Comparison of ENCODE assay signal across 28 mouse cellular contexts in the genomic region with DNA sequence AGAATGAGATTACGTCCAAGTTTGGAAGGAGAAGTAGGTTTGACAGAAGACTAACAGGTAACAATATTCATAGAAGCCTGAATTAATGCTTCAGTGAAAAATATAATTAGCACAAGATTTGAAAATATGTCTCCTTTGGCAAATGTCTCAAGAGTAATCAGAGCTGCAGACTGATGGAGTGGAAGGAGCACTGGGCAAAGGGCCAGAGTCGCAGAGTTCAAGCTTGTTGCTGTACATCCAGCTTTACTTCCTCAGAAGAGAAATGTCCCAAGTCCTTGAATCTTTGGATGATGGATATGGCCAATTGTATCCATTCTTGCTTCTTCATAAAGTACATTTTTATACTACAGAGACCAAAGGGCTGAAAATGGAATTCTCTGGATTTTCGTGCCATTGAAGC. TPM values are rescaled to one million over a fixed set of nuclear protein-coding genes. Genes with fewer than 3 reads are reported as not detected.
DNase-seq lines count a peak whose midpoint lies in the region; ATAC-seq and TF ChIP-seq lines count a peak whose summit lies in the region.
"Had no signal": no experiment of that assay in that cellular context is flagged by ENCODE, and none has a peak within 500 bp of the region (broad histone marks: within the 10 kb centered on the region; RNA-seq: fewer than 3 reads in every experiment).

No protein-coding gene starts in this region.

- no peak overlapping the region for H3K27ac ChIP-seq in cerebellum, adult 2 months (ENCODE audit: insufficient read depth, low read length)
- no peak overlapping the region for H3K27ac ChIP-seq in hindbrain, postnatal 0 days
- no peak overlapping the region for H3K27ac ChIP-seq in hindbrain, embryonic 16.5 days (ENCODE audit: low read depth, low read length)
- H3K27ac ChIP-seq: embryonic facial prominence, embryonic 13.5 days; heart, embryonic 15.5 days; hindbrain, embryonic 12.5 days; layer of hippocampus, adult 2 months; left cerebral cortex, adult 2 months; limb, embryonic 15.5 days; liver, embryonic 13.5 days; neural tube, embryonic 13.5 days; stomach, embryonic 15.5 days had no signal

- 20% methylated on average over 3 of the region's 3 CpGs for WGBS in cerebellum, adult 2 months
- WGBS in hindbrain, postnatal 0 days = 65% methylated on average over 3 of the region's 3 CpGs
- WGBS in hindbrain, embryonic 16.5 days = 76% methylated on average over 3 of the region's 3 CpGs

- H3K4me1 ChIP-seq in cerebellum, adult 2 months (ENCODE audit: control insufficient read depth, insufficient read depth, low read length) = no peaks in the 10 kb centered on the region
- H3K4me1 ChIP-seq in hindbrain, postnatal 0 days (ENCODE audit: insufficient read depth, low read length) = no peaks in the 10 kb centered on the region
- H3K4me1 ChIP-seq in hindbrain, embryonic 16.5 days (ENCODE audit: control insufficient read depth, insufficient read depth, low read depth, low read length) = no peaks in the 10 kb centered on the region
- H3K4me1 ChIP-seq: embryonic facial prominence, embryonic 13.5 days; hindbrain, embryonic 12.5 days; limb, embryonic 15.5 days; liver, embryonic 13.5 days; neural tube, embryonic 13.5 days had no signal

- intact Hi-C loops in left cerebral cortex, postnatal 4 days (cut with DNase I) = no loop called here

- no peaks in the 10 kb centered on the region for H3K27me3 ChIP-seq in cerebellum, adult 2 months (ENCODE audit: control insufficient read depth, insufficient read depth, low read length)
- H3K27me3 ChIP-seq in hindbrain, postnatal 0 days (ENCODE audit: insufficient read depth, low read length) = no peaks in the 10 kb centered on the region
- H3K27me3 ChIP-seq in hindbrain, embryonic 16.5 days (replicated peaks; ENCODE audit: control insufficient read depth, insufficient read depth, low read length) = no peaks in the 10 kb centered on the region
- H3K27me3 ChIP-seq: CH12.LX; embryonic facial prominence, embryonic 13.5 days; heart, embryonic 15.5 days; hindbrain, embryonic 12.5 days; limb, embryonic 15.5 days; liver, embryonic 13.5 days; neural tube, embryonic 13.5 days; stomach, embryonic 15.5 days had no signal

- no peak overlapping the region for H3K4me2 ChIP-seq in hindbrain, postnatal 0 days (ENCODE audit: low read depth, low read length)
- no peak overlapping the region for H3K4me2 ChIP-seq in hindbrain, embryonic 16.5 days (ENCODE audit: low read length)
- H3K4me2 ChIP-seq: embryonic facial prominence, embryonic 13.5 days; heart, embryonic 15.5 days; hindbrain, embryonic 12.5 days; limb, embryonic 15.5 days; liver, embryonic 13.5 days; midbrain, embryonic 11.5 days; neural tube, embryonic 13.5 days; stomach, embryonic 15.5 days had no signal

- H3K4me3 ChIP-seq in cerebellum, adult 2 months (replicated peaks; ENCODE audit: insufficient read depth, low read depth, low read length) = no peak overlapping the region
- no peak overlapping the region for H3K4me3 ChIP-seq in hindbrain, postnatal 0 days (ENCODE audit: low read length)
- H3K4me3 ChIP-seq in hindbrain, embryonic 16.5 days (ENCODE audit: low read length) = no peak overlapping the region
- H3K4me3 ChIP-seq: embryonic facial prominence, embryonic 13.5 days; erythroblast, embryonic 14.5 days; heart, embryonic 15.5 days; hindbrain, embryonic 12.5 days; layer of hippocampus, adult 2 months; left cerebral cortex, adult 2 months; limb, embryonic 15.5 days; liver, embryonic 13.5 days; neural tube, embryonic 13.5 days; stomach, embryonic 15.5 days had no signal

- peak; percentile 56 to 68 for DNase-seq in cerebellum, postnatal 10 days
- DNase-seq in cerebellum, adult 2 months = no peak
- DNase-seq in hindbrain, postnatal 0 days (ENCODE audit: low spot score) = peak; percentile 46
- peak; percentile 64 for DNase-seq in left cerebral cortex, postnatal 4 days
- no peak for DNase-seq in left cerebral cortex, adult 8-10 months (ENCODE audit: low spot score in 2 of 2)
- peak; percentile 45 for DNase-seq in brain, embryonic 14.5 days (ENCODE audit: low read depth)
- DNase-seq in embryo, embryonic 10.5 days (ENCODE audit: low spot score) = no peak
- DNase-seq: adrenal gland, postnatal 14 days; cerebellum, adult 11-12 months; embryo, embryonic 11 days; gastrocnemius, postnatal 10 days; liver, embryonic 13.5 days; lung, adult 2 months; lung, postnatal 36 days; right cerebral cortex, postnatal 14 days had no signal

- no peak for TF ChIP-seq POLR2A in cerebellum, adult 2 months (IDR thresholded peaks at IDR 0.05; ENCODE audit: borderline replicate concordance, insufficient read depth, low read length)
- TF ChIP-seq POLR2A in brain, embryonic 14.5 days (IDR thresholded peaks at IDR 0.05; ENCODE audit: borderline replicate concordance, extremely low read depth, insufficient read depth, insufficient read length, poor library complexity, severe bottlenecking) = no peak

- no peaks in the 10 kb centered on the region for H3K9me3 ChIP-seq in hindbrain, postnatal 0 days (ENCODE audit: low read length)
- H3K9me3 ChIP-seq in hindbrain, embryonic 16.5 days (ENCODE audit: control insufficient read depth, low read length) = no peaks in the 10 kb centered on the region
- H3K9me3 ChIP-seq: embryonic facial prominence, embryonic 13.5 days; heart, embryonic 15.5 days; hindbrain, embryonic 12.5 days; limb, embryonic 15.5 days; liver, embryonic 13.5 days; neural tube, embryonic 13.5 days; stomach, embryonic 15.5 days had no signal

- no peaks in the 10 kb centered on the region for H3K36me3 ChIP-seq in hindbrain, postnatal 0 days (ENCODE audit: insufficient read depth, low read length)
- no peaks in the 10 kb centered on the region for H3K36me3 ChIP-seq in hindbrain, embryonic 16.5 days (ENCODE audit: control insufficient read depth, insufficient read depth, low read length)
- H3K36me3 ChIP-seq: embryonic facial prominence, embryonic 13.5 days; heart, embryonic 15.5 days; hindbrain, embryonic 12.5 days; limb, embryonic 15.5 days; liver, embryonic 13.5 days; neural tube, embryonic 13.5 days; stomach, embryonic 15.5 days had no signal

- no peak for TF ChIP-seq CTCF in cerebellum, adult 2 months (IDR thresholded peaks at IDR 0.05; ENCODE audit: borderline replicate concordance, insufficient read depth, low read depth, low read length)
- TF ChIP-seq CTCF in hindbrain, postnatal 0 days (IDR thresholded peaks at IDR 0.05; ENCODE audit: low read depth) = no peak
- no peak for TF ChIP-seq CTCF in brain, embryonic 14.5 days (IDR thresholded peaks at IDR 0.05; ENCODE audit: borderline replicate concordance, extremely low read depth, insufficient read depth, insufficient read length)

- no peak overlapping the region for H3K9ac ChIP-seq in hindbrain, postnatal 0 days (replicated peaks; ENCODE audit: low read length)
- no peak overlapping the region for H3K9ac ChIP-seq in hindbrain, embryonic 16.5 days (ENCODE audit: low read depth, low read length)
- H3K9ac ChIP-seq: embryonic facial prominence, embryonic 13.5 days; heart, embryonic 15.5 days; hindbrain, embryonic 12.5 days; limb, embryonic 15.5 days; liver, embryonic 13.5 days; neural tube, embryonic 13.5 days; stomach, embryonic 15.5 days had no signal

- no peak for ATAC-seq in hindbrain, postnatal 0 days
- no peak for ATAC-seq in hindbrain, embryonic 16.5 days
- ATAC-seq: intestine, postnatal 0 days had no signal

RNA-seq across cellular contexts. Expression of a gene that starts 8.0 kb away (rescaled TPM):
- polyA plus RNA-seq in cerebellum, adult 2 months (2012; rRNA removed) = 2.4 and 2.8 TPM in 2 replicates
- 7.5 and 11.5 TPM in 2 replicates for total RNA-seq in hindbrain, postnatal 0 days (2014; rRNA removed)
- 2.7 and 3.1 TPM in 2 replicates for polyA plus RNA-seq in hindbrain, postnatal 0 days (2015; fragmentation: Nextera tagmentation; extraction: Ambion mirVana)
- 3.6 and 3.9 TPM in 2 replicates for polyA plus RNA-seq in hindbrain, embryonic 16.5 days (2015; fragmentation: Nextera tagmentation; extraction: Ambion mirVana)
- 10 to 100 TPM in 1 of 2 experiments, 1 to 10 TPM in 1; 8.8 to 11.5 TPM for total RNA-seq in left cerebral cortex, postnatal 4 days (2021)
- total RNA-seq in left cerebral cortex, adult 8-10 months (2022) = 1 to 10 TPM; 6.0 to 7.4 (median 6.7) TPM
- polyA plus RNA-seq in brain, embryonic 14.5 days (2012; rRNA removed) = 2.2 and 3.7 TPM in 2 replicates

Comparison
In these comparisons a context has a peak if more than half of its experiments do, and no peak if none do; other contexts are left out.
1. DNase-seq: peak in cerebellum, postnatal 10 days (2 of 2), hindbrain, postnatal 0 days (single experiment), left cerebral cortex, postnatal 4 days (single experiment) and brain, embryonic 14.5 days (single experiment); none in cerebellum, adult 2 months (0 of 2), left cerebral cortex, adult 8-10 months (0 of 2) and embryo, embryonic 10.5 days (single experiment).